Mouse (Mus musculus) ES-E14 (cell line): ENCODE measurements at regions not wholly inside any gene's neighbourhood (a gene's known extent, or its start where the extent isn't known, plus 50 kb on each side); places are given as distances from the start of the nearest gene placed in this dataset.

ENCODE experiments used
- DNase-seq: peaks from one replicate; pipeline ENCODE4 v3.0.0-alpha.2; 2013; ENCODE audit warnings: low read depth, low spot score
- H3K27ac ChIP-seq: 2 replicates; pipeline ENCODE4 v1.5.1; 2012; ENCODE audit warnings: low read depth, mild to moderate bottlenecking, low read length, moderate library complexity, mixed read lengths; ENCODE audit not compliant: poor library complexity, insufficient read depth, severe bottlenecking
- H3K36me3 ChIP-seq: 2 replicates; pipeline ENCODE4 v1.6.1; 2012; ENCODE audit warnings: mild to moderate bottlenecking, low read length, moderate library complexity, mixed read lengths; ENCODE audit not compliant: control insufficient read depth, poor library complexity, insufficient read depth, severe bottlenecking
- H3K4me1 ChIP-seq, 2 experiments: fragments of 150-350 bp in 1 of 2; sonication (generic) in 1 of 2; 2 replicates each; pipeline ENCODE4 v1.6.1; 2012; ENCODE audit warnings: low read length in 2 of 2, mild to moderate bottlenecking in 1 of 2, mixed read lengths in 1 of 2; ENCODE audit not compliant: control insufficient read depth in 2 of 2, insufficient read depth in 2 of 2, poor library complexity in 1 of 2
- H3K4me3 ChIP-seq, 2 experiments: fragments of 150-350 bp in 1 of 2; sonication (generic) in 1 of 2; 2 replicates each; pipeline ENCODE4 v1.5.1; 2012; ENCODE audit warnings: low read length in 2 of 2, low read depth in 1 of 2, mild to moderate bottlenecking in 1 of 2, mixed read lengths in 1 of 2; ENCODE audit not compliant: insufficient read depth in 1 of 2, poor library complexity in 1 of 2, severe bottlenecking in 1 of 2
- H3K9ac ChIP-seq: 2 replicates; pipeline ENCODE4 v1.6.1; 2012; ENCODE audit warnings: low read depth, mild to moderate bottlenecking, low read length, mixed read lengths; ENCODE audit not compliant: poor library complexity, insufficient read depth, severe bottlenecking
- H3K9me3 ChIP-seq: fragments of 150-350 bp; sonication (generic); 2 replicates; pipeline ENCODE4 v1.6.1; 2012; ENCODE audit warnings: low read depth, mild to moderate bottlenecking, low read length; ENCODE audit not compliant: control insufficient read depth, insufficient read depth
- CHD2 ChIP-seq: IDR thresholded peaks from 2 replicates; pipeline ENCODE4 v1.6.1; 2014; ENCODE audit warnings: mild to moderate bottlenecking, low read depth, low read length, inconsistent platforms
- HCFC1 ChIP-seq: IDR thresholded peaks from 2 replicates; pipeline ENCODE4 v1.6.1; 2012; ENCODE audit warnings: low read length, inconsistent platforms, borderline replicate concordance; ENCODE audit not compliant: insufficient read depth
- MAFK ChIP-seq: IDR thresholded peaks from 2 replicates; pipeline ENCODE4 v1.6.1; 2014; ENCODE audit warnings: mild to moderate bottlenecking, low read depth, low read length, inconsistent platforms; ENCODE audit not compliant: insufficient read depth
- ZC3H11A ChIP-seq: IDR thresholded peaks from 2 replicates; pipeline ENCODE4 v1.6.1; 2012; ENCODE audit warnings: low read depth, mild to moderate bottlenecking, inconsistent platforms, low read length, borderline replicate concordance
- ZNF384 ChIP-seq: IDR thresholded peaks from 2 replicates; pipeline ENCODE4 v1.6.1; 2012; ENCODE audit warnings: low read depth, low read length, inconsistent platforms
- in situ Hi-C, 2 experiments: fragments of 600-800 bp; cut with MboI; formaldehyde crosslinking; loops; one replicate each; pipeline ENCODE4 v1.15.1; 2025; ENCODE audit warnings: low sequenced_read_pairs in 2 of 2, inconsistent platforms in 1 of 2; ENCODE audit not compliant: unreplicated experiment in 2 of 2

DNA sequence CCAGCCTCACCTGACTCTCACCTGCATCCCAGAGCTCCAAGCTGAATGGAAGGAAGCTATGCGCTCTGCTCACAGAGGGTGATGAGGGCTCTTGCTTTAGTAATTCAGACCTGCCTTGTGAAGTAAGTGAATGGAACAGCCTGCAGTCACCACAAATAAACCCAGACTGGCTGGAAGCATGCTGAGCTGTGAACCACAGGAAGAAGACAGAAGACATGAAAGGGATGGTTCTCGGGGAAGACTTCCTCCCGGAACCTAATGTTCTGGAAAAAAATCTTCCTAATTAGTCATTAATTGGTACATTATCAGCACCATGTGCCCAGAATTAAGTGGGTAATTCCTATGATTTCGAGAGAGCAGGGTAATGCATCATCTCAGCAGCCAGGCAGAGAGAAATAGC is 100.3 kb downstream of the Ets2 start:
- H3K27ac ChIP-seq: no peak overlapping the region; the same call in 1 of the 2 replicates
- H3K9ac ChIP-seq: no peak overlapping the region
- H3K4me1 ChIP-seq: peaks cover 0 to 2% of the 10 kb centered on the region in 2 experiments; a peak in 1 of 4 replicates
- no peak overlapping the region for H3K4me3 ChIP-seq
- in situ Hi-C loops: no loop called here
- no peak for DNase-seq
- H3K36me3 ChIP-seq: no peaks in the 10 kb centered on the region
- TF ChIP-seq CHD2: no peak
- no peak for TF ChIP-seq ZC3H11A
- no peak for TF ChIP-seq HCFC1
- TF ChIP-seq ZNF384: no peak
- no peak for TF ChIP-seq MAFK
- H3K9me3 ChIP-seq: no peaks in the 10 kb centered on the region

DNA sequence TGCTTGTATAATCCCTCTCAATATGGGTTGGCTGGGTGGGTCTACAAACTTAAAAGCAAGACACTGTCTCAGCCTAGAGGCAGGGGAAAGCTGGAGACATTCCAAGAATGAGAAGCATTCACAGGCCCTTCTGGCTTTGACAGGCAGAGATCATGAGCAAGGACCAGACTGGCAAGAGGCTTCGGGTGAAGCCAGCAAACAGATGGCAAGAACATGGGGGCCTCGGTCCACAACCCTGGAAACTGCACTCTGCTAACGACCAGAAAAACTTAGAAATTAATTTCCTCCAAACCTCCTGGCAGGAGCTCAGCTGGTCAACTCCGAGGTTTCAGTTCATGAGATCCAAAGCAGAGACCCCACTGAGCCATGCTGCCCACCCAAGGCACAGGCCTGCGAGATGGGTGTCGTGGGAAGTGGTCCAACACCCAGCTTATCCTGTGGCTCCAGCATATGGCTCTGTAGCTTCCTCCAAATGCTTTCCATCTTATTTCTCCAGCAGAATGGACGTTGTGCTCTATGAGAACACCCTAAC is 99.1 kb downstream of the Ets2 start:
- Histone ChIP-seq H3K27ac (no peak overlapping the region), H3K4me3 (no peak overlapping the region), H3K9me3 (no peaks in the 10 kb centered on the region), H3K4me1 (peaks cover 0 to 2% of the 10 kb centered on the region in 2 experiments; a peak in 1 of 4 replicates), H3K36me3 (no peaks in the 10 kb centered on the region), H3K9ac (no peak overlapping the region)
- DNase-seq: no peak
- TF ChIP-seq ZC3H11A: no peak
- no peak for TF ChIP-seq CHD2
- no peak for TF ChIP-seq MAFK
- no peak for TF ChIP-seq HCFC1
- TF ChIP-seq ZNF384: no peak
- in situ Hi-C loops: no loop called here

DNA sequence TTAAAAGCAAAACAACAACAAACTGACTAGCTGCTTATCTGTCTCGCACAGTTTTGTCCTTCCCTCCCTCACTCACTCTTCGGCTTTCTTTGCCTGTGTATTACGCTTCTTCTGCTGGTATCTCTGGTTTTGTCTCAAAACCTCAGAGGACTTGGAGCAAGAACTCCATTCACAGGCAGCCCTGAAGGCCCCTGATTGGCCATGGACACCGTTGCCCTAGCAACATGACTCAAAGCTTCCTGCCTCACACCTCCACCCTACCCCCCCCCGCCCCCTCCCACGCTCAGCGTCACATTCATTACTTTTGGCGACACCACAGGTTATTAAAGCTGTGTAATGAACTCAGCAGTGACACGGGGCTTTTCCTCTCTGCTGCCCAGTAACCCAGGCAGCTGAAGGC is 96.7 kb downstream of the Ets2 start:
- no peak for DNase-seq
- no peaks in the 10 kb centered on the region for H3K9me3 ChIP-seq
- H3K36me3 ChIP-seq: no peaks in the 10 kb centered on the region
- H3K4me3 ChIP-seq: no peak overlapping the region
- peaks cover 0 to 2% of the 10 kb centered on the region in 2 experiments; a peak in 1 of 4 replicates for H3K4me1 ChIP-seq
- no peak overlapping the region for H3K9ac ChIP-seq
- in situ Hi-C loops: no loop called here
- TF ChIP-seq ZNF384: no peak
- no peak for TF ChIP-seq ZC3H11A
- TF ChIP-seq HCFC1: no peak
- H3K27ac ChIP-seq: no peak overlapping the region

DNA sequence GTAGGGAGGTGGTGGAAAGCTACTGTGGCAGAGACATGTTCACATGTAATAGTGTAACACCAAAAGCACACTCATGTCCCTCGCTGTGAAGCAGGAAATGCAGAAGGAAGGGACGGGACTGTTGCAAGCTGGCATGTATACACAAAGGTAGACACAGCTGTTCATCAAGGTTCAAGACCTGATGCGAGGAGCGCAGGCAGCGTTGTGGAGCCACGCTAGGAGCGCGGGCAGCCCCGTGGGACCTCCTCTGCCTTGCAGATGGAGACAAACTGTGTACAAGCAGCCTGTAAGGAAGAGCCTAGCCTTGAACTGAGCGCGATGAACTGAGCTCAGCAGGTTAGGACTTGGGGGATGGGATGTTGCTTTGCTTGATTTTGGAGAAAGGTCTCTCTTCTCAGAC is 96.2 kb downstream of the Ets2 start:
- Histone ChIP-seq H3K4me3 (no peak overlapping the region), H3K36me3 (no peaks in the 10 kb centered on the region), H3K27ac (no peak overlapping the region), H3K9me3 (no peaks in the 10 kb centered on the region), H3K9ac (no peak overlapping the region), H3K4me1 (peaks cover 0 to 2% of the 10 kb centered on the region in 2 experiments; a peak in 1 of 4 replicates)
- TF ChIP-seq ZC3H11A: no peak
- TF ChIP-seq ZNF384: no peak
- TF ChIP-seq HCFC1: no peak
- no peak for TF ChIP-seq CHD2
- in situ Hi-C loops: no loop called here
- DNase-seq: no peak

DNA sequence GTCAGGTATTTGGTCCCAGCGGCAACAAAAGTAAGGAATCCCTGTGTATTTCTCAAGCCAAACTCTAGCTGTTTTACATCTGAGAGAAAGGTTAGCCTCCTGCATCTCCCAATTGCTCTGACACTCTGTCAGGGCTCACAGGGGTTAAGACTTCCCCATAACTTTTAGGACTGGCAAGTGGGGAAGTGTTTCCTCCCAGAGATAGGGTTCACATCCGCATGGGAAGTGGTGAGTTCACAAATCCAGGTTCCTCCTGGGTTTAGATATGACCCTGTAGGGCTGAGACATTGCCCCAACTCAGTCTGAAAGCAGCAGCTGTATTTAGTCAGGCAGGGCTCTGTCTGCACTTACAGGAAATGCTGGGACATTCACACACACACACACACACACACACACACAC is 95.3 kb downstream of the Ets2 start:
- in situ Hi-C loops: no loop called here
- TF ChIP-seq ZNF384 (no peak), CHD2 (no peak), ZC3H11A (no peak), MAFK (no peak), HCFC1 (no peak)
- DNase-seq: no peak
- peaks cover 0 to 2% of the 10 kb centered on the region in 2 experiments; a peak in 1 of 4 replicates for H3K4me1 ChIP-seq
- H3K9ac ChIP-seq: no peak overlapping the region
- H3K36me3 ChIP-seq: no peaks in the 10 kb centered on the region
- no peak overlapping the region for H3K27ac ChIP-seq
- no peaks in the 10 kb centered on the region for H3K9me3 ChIP-seq
- H3K4me3 ChIP-seq: no peak overlapping the region
